Mouse (Mus musculus): Measurements from ENCODE around the gene Nr1i2. TPM values are rescaled to one million over a fixed set of nuclear protein-coding genes. Genes with fewer than 3 reads are reported as not detected.

Nr1i2 gene
- polyA plus RNA-seq, 1 experiment from 2014 or later: not detected

GRCm38 (mm10) chr16:38307221-38307605 is 12.6 kb upstream of the Nr1i2 start:
- Histone ChIP-seq H3K4me1 (no peaks in the 10 kb centered on the region), H3K27ac (no peak overlapping the region), H3K4me3 (no peak overlapping the region), H3K36me3 (ENCODE audit: poor library complexity, severe bottlenecking) (no peaks in the 10 kb centered on the region), H3K9me3 (replicated peaks) (no peaks in the 10 kb centered on the region), H3K27me3 (no peaks in the 10 kb centered on the region), H3K9ac (no peak overlapping the region), H3K4me2 (no peak overlapping the region)
- 26% methylated on average over 5 of the region's 5 CpGs for WGBS
- ATAC-seq: no peak

- no peak for ATAC-seq
- no peak overlapping the region for H3K27ac ChIP-seq
These were observed 12.1 kb upstream of the Nr1i2 start for GRCm38 (mm10) chr16:38306571-38307220.

GRCm38 (mm10) chr16:38304460-38305194 is 10.0 kb upstream of the Nr1i2 start:
- Histone ChIP-seq H3K4me1 (no peaks in the 10 kb centered on the region), H3K9me3 (replicated peaks) (no peaks in the 10 kb centered on the region), H3K4me3 (no peak overlapping the region), H3K27ac (no peak overlapping the region), H3K27me3 (no peaks in the 10 kb centered on the region), H3K4me2 (no peak overlapping the region), H3K9ac (no peak overlapping the region), H3K36me3 (ENCODE audit: poor library complexity, severe bottlenecking) (no peaks in the 10 kb centered on the region)
- no peak for ATAC-seq
- WGBS: 85% methylated on average over 17 of the region's 17 CpGs

More at GRCm38 (mm10) chr16:38306571-38307220, 12.1 kb upstream of the Nr1i2 start:
- Histone ChIP-seq H3K9ac (no peak overlapping the region), H3K36me3 (ENCODE audit: poor library complexity, severe bottlenecking) (no peaks in the 10 kb centered on the region), H3K4me1 (no peaks in the 10 kb centered on the region), H3K4me2 (no peak overlapping the region), H3K27me3 (no peaks in the 10 kb centered on the region), H3K9me3 (replicated peaks) (no peaks in the 10 kb centered on the region), H3K4me3 (no peak overlapping the region)
- 51% methylated on average over 18 of the region's 18 CpGs for WGBS

- no peaks in the 10 kb centered on the region for H3K9me3 ChIP-seq (replicated peaks)
- no peaks in the 10 kb centered on the region for H3K36me3 ChIP-seq (ENCODE audit: poor library complexity, severe bottlenecking)
- no peak overlapping the region for H3K4me3 ChIP-seq
- no peaks in the 10 kb centered on the region for H3K27me3 ChIP-seq
- H3K27ac ChIP-seq: no peak overlapping the region
- H3K4me1 ChIP-seq: no peaks in the 10 kb centered on the region
- H3K4me2 ChIP-seq: no peak overlapping the region
- no peak overlapping the region for H3K9ac ChIP-seq
- 89% methylated on average over 13 of the region's 13 CpGs for WGBS
- no peak for ATAC-seq
These were observed 7.7 kb upstream of the Nr1i2 start for GRCm38 (mm10) chr16:38302367-38302766.

- Histone ChIP-seq H3K9ac (no peak overlapping the region), H3K9me3 (replicated peaks) (no peaks in the 10 kb centered on the region), H3K27me3 (no peaks in the 10 kb centered on the region), H3K36me3 (ENCODE audit: poor library complexity, severe bottlenecking) (no peaks in the 10 kb centered on the region), H3K4me3 (no peak overlapping the region), H3K4me1 (no peaks in the 10 kb centered on the region), H3K27ac (no peak overlapping the region), H3K4me2 (no peak overlapping the region)
- 83% methylated on average over 6 of the region's 6 CpGs for WGBS
- ATAC-seq: no peak
These were observed 3.8 kb upstream of the Nr1i2 start for GRCm38 (mm10) chr16:38298410-38298809.

GRCm38 (mm10) chr16:38295349-38295930 is 816 bp upstream of the Nr1i2 start:
- Histone ChIP-seq H3K4me1 (no peaks in the 10 kb centered on the region), H3K9ac (no peak overlapping the region), H3K36me3 (ENCODE audit: poor library complexity, severe bottlenecking) (no peaks in the 10 kb centered on the region), H3K4me2 (no peak overlapping the region), H3K27me3 (no peaks in the 10 kb centered on the region), H3K4me3 (no peak overlapping the region), H3K27ac (no peak overlapping the region), H3K9me3 (replicated peaks) (no peaks in the 10 kb centered on the region)
- WGBS: 60% methylated on average over 5 of the region's 5 CpGs
- no peak for ATAC-seq

GRCm38 (mm10) chr16:38290151-38290550 is 4.5 kb downstream of the Nr1i2 start:
- Histone ChIP-seq H3K36me3 (ENCODE audit: poor library complexity, severe bottlenecking) (no peaks in the 10 kb centered on the region), H3K4me1 (no peaks in the 10 kb centered on the region), H3K4me3 (no peak overlapping the region), H3K27ac (no peak overlapping the region), H3K9me3 (replicated peaks) (no peaks in the 10 kb centered on the region), H3K27me3 (no peaks in the 10 kb centered on the region), H3K4me2 (no peak overlapping the region), H3K9ac (no peak overlapping the region)
- ATAC-seq: no peak
- 77% methylated on average over 2 of the region's 2 CpGs for WGBS

- H3K27me3 ChIP-seq: no peaks in the 10 kb centered on the region
- no peak overlapping the region for H3K9ac ChIP-seq
- H3K4me1 ChIP-seq: no peaks in the 10 kb centered on the region
- H3K4me2 ChIP-seq: no peak overlapping the region
- WGBS: 48% methylated on average over 6 of the region's 6 CpGs
- no peaks in the 10 kb centered on the region for H3K36me3 ChIP-seq (ENCODE audit: poor library complexity, severe bottlenecking)
- no peak overlapping the region for H3K27ac ChIP-seq
- no peak overlapping the region for H3K4me3 ChIP-seq
- H3K9me3 ChIP-seq (replicated peaks): no peaks in the 10 kb centered on the region
- ATAC-seq: no peak
These were observed 5.8 kb downstream of the Nr1i2 start for GRCm38 (mm10) chr16:38288851-38289250.

- ATAC-seq: no peak
- Histone ChIP-seq H3K4me1 (peaks cover 4% of the 10 kb centered on the region; the same call in 1 of the 2 replicates), H3K4me2 (no peak overlapping the region), H3K27ac (no peak overlapping the region), H3K4me3 (no peak overlapping the region), H3K36me3 (ENCODE audit: poor library complexity, severe bottlenecking) (no peaks in the 10 kb centered on the region), H3K27me3 (no peaks in the 10 kb centered on the region), H3K9ac (no peak overlapping the region), H3K9me3 (replicated peaks) (no peaks in the 10 kb centered on the region)
- 89% methylated on average over 3 of the region's 3 CpGs for WGBS
These were observed 6.9 kb downstream of the Nr1i2 start for GRCm38 (mm10) chr16:38287762-38288161.

GRCm38 (mm10) chr16:38287357-38287756 is 7.3 kb downstream of the Nr1i2 start:
- no peak for ATAC-seq
- Histone ChIP-seq H3K4me1 (peaks cover 4% of the 10 kb centered on the region; the same call in 1 of the 2 replicates), H3K4me2 (no peak overlapping the region), H3K36me3 (ENCODE audit: poor library complexity, severe bottlenecking) (no peaks in the 10 kb centered on the region), H3K27me3 (no peaks in the 10 kb centered on the region), H3K4me3 (no peak overlapping the region), H3K27ac (no peak overlapping the region), H3K9ac (no peak overlapping the region), H3K9me3 (replicated peaks) (no peaks in the 10 kb centered on the region)
- WGBS: 87% methylated on average over 6 of the region's 6 CpGs

GRCm38 (mm10) chr16:38286541-38286940 is 8.1 kb downstream of the Nr1i2 start:
- no peak for ATAC-seq
- Histone ChIP-seq H3K9me3 (replicated peaks) (no peaks in the 10 kb centered on the region), H3K27me3 (no peaks in the 10 kb centered on the region), H3K4me3 (no peak overlapping the region), H3K9ac (no peak overlapping the region), H3K4me1 (peaks cover 4% of the 10 kb centered on the region; the same call in 1 of the 2 replicates), H3K36me3 (ENCODE audit: poor library complexity, severe bottlenecking) (no peaks in the 10 kb centered on the region), H3K4me2 (no peak overlapping the region), H3K27ac (no peak overlapping the region)
- 87% methylated on average over 4 of the region's 4 CpGs for WGBS

- Histone ChIP-seq H3K9me3 (replicated peaks) (no peaks in the 10 kb centered on the region), H3K4me3 (no peak overlapping the region), H3K27me3 (no peaks in the 10 kb centered on the region), H3K9ac (no peak overlapping the region), H3K4me1 (peaks cover 4% of the 10 kb centered on the region; the same call in 1 of the 2 replicates), H3K27ac (no peak overlapping the region), H3K36me3 (ENCODE audit: poor library complexity, severe bottlenecking) (no peaks in the 10 kb centered on the region), H3K4me2 (no peak overlapping the region)
- ATAC-seq: no peak
- WGBS: 89% methylated on average over 7 of the region's 7 CpGs
These were observed 8.8 kb downstream of the Nr1i2 start for GRCm38 (mm10) chr16:38285801-38286200.
